Mouse (Mus musculus) hindbrain, embryonic 16.5 days (tissue): ENCODE measurements around the gene Phf5a. TPM values are rescaled to one million over a fixed set of nuclear protein-coding genes. Genes with fewer than 3 reads are reported as not detected.
A peak's percentile ranks its signal among the peaks of the same experiment; 100 is the strongest.

Experiments used
- ATAC-seq: fragments of 200-750 bp; cut with Nextera tagmentation; 2 replicates; pipeline ENCODE4 v1.8.0; 2017; ENCODE audit warnings: moderate TSS enrichment, moderate library complexity
- H3K27ac ChIP-seq: fragments of 300-500 bp; sonication (generic); 2 replicates; pipeline ENCODE4 v1.5.1; 2014; ENCODE audit warnings: low read depth, mild to moderate bottlenecking, control low read depth, low read length, moderate library complexity
- H3K27me3 ChIP-seq: fragments of 300-500 bp; sonication (generic); replicated peaks from 2 replicates; pipeline ENCODE4 v1.6.1; 2014; ENCODE audit warnings: low read length; ENCODE audit not compliant: control insufficient read depth, insufficient read depth
- H3K36me3 ChIP-seq: fragments of 300-500 bp; sonication (generic); 2 replicates; pipeline ENCODE4 v1.6.1; 2014; ENCODE audit warnings: mild to moderate bottlenecking, low read length, moderate library complexity, mixed read lengths; ENCODE audit not compliant: control insufficient read depth, insufficient read depth
- H3K4me1 ChIP-seq: fragments of 300-500 bp; sonication (generic); 2 replicates; pipeline ENCODE4 v1.6.1; 2014; ENCODE audit warnings: low read depth, low read length; ENCODE audit not compliant: control insufficient read depth, insufficient read depth
- H3K4me2 ChIP-seq: fragments of 300-500 bp; sonication (generic); 2 replicates; pipeline ENCODE4 v1.6.1; 2014; ENCODE audit warnings: mild to moderate bottlenecking, low read length, control low read depth, moderate library complexity
- H3K4me3 ChIP-seq: fragments of 300-500 bp; sonication (generic); 2 replicates; pipeline ENCODE4 v1.5.1; 2014; ENCODE audit warnings: mild to moderate bottlenecking, low read length, control low read depth, moderate library complexity
- H3K9ac ChIP-seq: fragments of 300-500 bp; sonication (generic); 2 replicates; pipeline ENCODE4 v1.6.1; 2014; ENCODE audit warnings: low read depth, mild to moderate bottlenecking, control low read depth, low read length, moderate library complexity
- H3K9me3 ChIP-seq: fragments of 300-500 bp; sonication (generic); 2 replicates; pipeline ENCODE4 v1.6.1; 2014; ENCODE audit warnings: mild to moderate bottlenecking, low read length, moderate library complexity; ENCODE audit not compliant: control insufficient read depth
- WGBS: fragments of 180-500 bp; shearing (Covaris S2); extraction: QIAGEN DNeasy Blood & Tissue Kit; methylation state at CpG from one replicate; pipeline ENCODE4 v1.1.7; 2014; 5-methylcytosine and 5-hydroxymethylcytosine counted together
- polyA plus RNA-seq: library from polyadenylated mRNA; unstranded; fragments of >200 nt; fragmentation: Nextera tagmentation; extraction: Ambion mirVana; gene quantifications from 2 replicates; pipeline ENCODE4 v1.2.1, GENCODE M21; 2015

Gene Phf5a
- polyA plus RNA-seq, 1 experiment from 2014 or later = 122 TPM

GRCm38 (mm10) chr15:81845724-81846123 lies 26.0 kb downstream of the Phf5a start:
- no peak overlapping the region for H3K4me2 ChIP-seq
- no peaks in the 10 kb centered on the region; the same call in 1 of the 2 replicates for H3K4me1 ChIP-seq
- WGBS = 33% methylated on average over 4 of the region's 4 CpGs
- no peak overlapping the region for H3K27ac ChIP-seq
- H3K36me3 ChIP-seq = peaks cover 7% of the 10 kb centered on the region
- no peaks in the 10 kb centered on the region for H3K9me3 ChIP-seq
- no peaks in the 10 kb centered on the region for H3K27me3 ChIP-seq
- ATAC-seq = no peak
- H3K4me3 ChIP-seq = no peak overlapping the region
- H3K9ac ChIP-seq = no peak overlapping the region

GRCm38 (mm10) chr15:81845033-81845625 lies 26.6 kb downstream of the Phf5a start:
- H3K36me3 ChIP-seq = 0 out of 2 replicates have a peak, but pooled peaks cover 4% of the 10 kb centered on the region
- H3K9ac ChIP-seq = no peak overlapping the region
- no peaks in the 10 kb centered on the region for H3K9me3 ChIP-seq
- WGBS = 76% methylated on average over 5 of the region's 5 CpGs
- H3K4me2 ChIP-seq = no peak overlapping the region
- ATAC-seq = no peak
- no peak overlapping the region for H3K27ac ChIP-seq
- no peak overlapping the region for H3K4me3 ChIP-seq
- no peaks in the 10 kb centered on the region; the same call in 1 of the 2 replicates for H3K4me1 ChIP-seq
- no peaks in the 10 kb centered on the region for H3K27me3 ChIP-seq

- no peak for ATAC-seq
- no peak overlapping the region for H3K4me3 ChIP-seq
- no peaks in the 10 kb centered on the region for H3K9me3 ChIP-seq
- no peak overlapping the region for H3K4me2 ChIP-seq
- H3K36me3 ChIP-seq = no peaks in the 10 kb centered on the region
- 87% methylated on average over 7 of the region's 7 CpGs for WGBS
- no peak overlapping the region for H3K27ac ChIP-seq
- H3K4me1 ChIP-seq = peaks cover 6% of the 10 kb centered on the region
- H3K27me3 ChIP-seq = no peaks in the 10 kb centered on the region
- H3K9ac ChIP-seq = no peak overlapping the region
These were observed 29.4 kb downstream of the Phf5a start for GRCm38 (mm10) chr15:81842275-81842674.

- no peak for ATAC-seq
These were observed 31.4 kb downstream of the Phf5a start for GRCm38 (mm10) chr15:81840306-81840705.

GRCm38 (mm10) chr15:81839634-81840033 lies 32.1 kb downstream of the Phf5a start:
- no peak overlapping the region for H3K4me3 ChIP-seq
- no peak overlapping the region for H3K9ac ChIP-seq
- peaks cover 2% of the 10 kb centered on the region; the same call in 1 of the 2 replicates for H3K27me3 ChIP-seq
- no peaks in the 10 kb centered on the region for H3K9me3 ChIP-seq
- peak; percentile 92 for ATAC-seq
- no peaks in the 10 kb centered on the region for H3K36me3 ChIP-seq
- no peak overlapping the region; the same call in none of the 2 replicates for H3K27ac ChIP-seq
- 52% methylated on average over 5 of the region's 5 CpGs for WGBS
- peaks cover 14% of the 10 kb centered on the region for H3K4me1 ChIP-seq
- no peak overlapping the region for H3K4me2 ChIP-seq

More at GRCm38 (mm10) chr15:81840306-81840705, 31.4 kb downstream of the Phf5a start:
- Histone ChIP-seq H3K9me3 (no peaks in the 10 kb centered on the region), H3K4me3 (no peak overlapping the region), H3K9ac (no peak overlapping the region), H3K36me3 (no peaks in the 10 kb centered on the region), H3K4me2 (no peak overlapping the region), H3K27ac (no peak overlapping the region), H3K4me1 (peaks cover 14% of the 10 kb centered on the region), H3K27me3 (peaks cover 2% of the 10 kb centered on the region; the same call in 1 of the 2 replicates)
- WGBS = 94% methylated on average over 7 of the region's 7 CpGs

GRCm38 (mm10) chr15:81838554-81839235 lies 33.0 kb downstream of the Phf5a start:
- H3K27ac ChIP-seq = no peak overlapping the region; the same call in 1 of the 2 replicates
- 56% methylated on average over 14 of the region's 14 CpGs for WGBS

GRCm38 (mm10) chr15:81836966-81837920 lies 34.5 kb downstream of the Phf5a start:
- Histone ChIP-seq H3K9ac (no peak overlapping the region), H3K27ac (no peak overlapping the region), H3K9me3 (no peaks in the 10 kb centered on the region), H3K4me1 (peaks cover 14% of the 10 kb centered on the region), H3K27me3 (peaks cover 2% of the 10 kb centered on the region; the same call in 1 of the 2 replicates), H3K4me3 (no peak overlapping the region), H3K36me3 (no peaks in the 10 kb centered on the region), H3K4me2 (no peak overlapping the region)
- 70% methylated on average over 7 of the region's 7 CpGs for WGBS
- ATAC-seq = no peak

More at GRCm38 (mm10) chr15:81838554-81839235, 33.0 kb downstream of the Phf5a start:
- no peak overlapping the region for H3K4me2 ChIP-seq
- peaks cover 14% of the 10 kb centered on the region for H3K4me1 ChIP-seq
- no peak overlapping the region for H3K4me3 ChIP-seq
- ATAC-seq = no peak
- H3K27me3 ChIP-seq = peaks cover 2% of the 10 kb centered on the region; the same call in 1 of the 2 replicates
- H3K9me3 ChIP-seq = no peaks in the 10 kb centered on the region
- H3K9ac ChIP-seq = no peak overlapping the region
- H3K36me3 ChIP-seq = no peaks in the 10 kb centered on the region

GRCm38 (mm10) chr15:81836124-81836821 lies 35.4 kb downstream of the Phf5a start:
- Histone ChIP-seq H3K9me3 (no peaks in the 10 kb centered on the region), H3K4me1 (peaks cover 16% of the 10 kb centered on the region), H3K27me3 (peaks cover 2% of the 10 kb centered on the region; the same call in 1 of the 2 replicates), H3K36me3 (no peaks in the 10 kb centered on the region), H3K4me3 (peak overlapping the region; percentile 20), H3K9ac (peak overlapping the region; percentile 42), H3K4me2 (peak overlapping the region; percentile 51), H3K27ac (no peak overlapping the region)
- ATAC-seq = peak; percentile 67
- 4% methylated on average over 30 of the region's 33 CpGs for WGBS
